In genomic region chr16:50756696-50757095, GRCm38 (mm10) we compare ENCODE assay signal across 9 mouse cellular contexts.
DNase-seq lines count a peak whose midpoint lies in the region; ATAC-seq and TF ChIP-seq lines count a peak whose summit lies in the region.
"Had no signal": no experiment of that assay in that cellular context is flagged by ENCODE, and none has a peak within 500 bp of the region (broad histone marks: within the 10 kb centered on the region; RNA-seq: fewer than 3 reads in every experiment).

No protein-coding gene starts in this region.

- no peaks in the 10 kb centered on the region for H3K9me3 ChIP-seq in heart, embryonic 11.5 days (replicated peaks; ENCODE audit: control insufficient read depth, low read length)
- H3K9me3 ChIP-seq: embryonic facial prominence, embryonic 13.5 days had no signal

- peaks cover 12% of the 10 kb centered on the region for H3K4me1 ChIP-seq in heart, embryonic 11.5 days (ENCODE audit: control insufficient read depth, insufficient read depth, low read length)
- no peaks in the 10 kb centered on the region for H3K4me1 ChIP-seq in bone marrow, adult 2 months (ENCODE audit: control insufficient read depth, insufficient read depth, low read length)

- no peaks in the 10 kb centered on the region for H3K36me3 ChIP-seq in heart, embryonic 11.5 days (ENCODE audit: control insufficient read depth, insufficient read depth, low read length)
- H3K36me3 ChIP-seq: embryonic facial prominence, embryonic 13.5 days had no signal

- DNase-seq in heart, postnatal 14 days, result peak; percentile 62 to 64
- peak; percentile 54 for DNase-seq in naive thymus-derived CD4-positive, alpha-beta T cell, adult 2 months (ENCODE audit: low read depth)
- no peak for DNase-seq in layer of hippocampus, postnatal 10 days (ENCODE audit: low spot score in 2 of 2)

- intact Hi-C loops in heart, postnatal 14 days (cut with DNase I), result loop anchor here (1.0 kb wide), 1 partner anchor 502 kb away; no protein-coding TSS in a partner anchor

- TF ChIP-seq POLR2A in bone marrow, adult 2 months (IDR thresholded peaks at IDR 0.05; ENCODE audit: borderline replicate concordance, control insufficient read depth, low read depth, low read length), result no peak

- no peak for ATAC-seq in heart, embryonic 11.5 days (replicated peaks; ENCODE audit: insufficient number of reproducible peaks, low FRiP score, low TSS enrichment)
- ATAC-seq in CD4-positive, CD25-positive, alpha-beta regulatory T cell, adult 4 months, result peak; percentile 66
- ATAC-seq in inflammation-experienced regulatory T-cells, adult 6 months, result peak; percentile 67
- no peak for ATAC-seq in cerebellum, adult (ENCODE audit: insufficient number of reproducible peaks, low FRiP score, low TSS enrichment)

- peak; percentile 68 for TF ChIP-seq CTCF in bone marrow, adult 2 months (IDR thresholded peaks at IDR 0.05; ENCODE audit: control insufficient read depth, insufficient read depth, low read length)

- no peak overlapping the region for H3K9ac ChIP-seq in heart, embryonic 11.5 days (ENCODE audit: low read depth, low read length)
- H3K9ac ChIP-seq: embryonic facial prominence, embryonic 13.5 days had no signal

- no peak overlapping the region for H3K4me3 ChIP-seq in heart, embryonic 11.5 days (ENCODE audit: low read depth, low read length)
- H3K4me3 ChIP-seq in bone marrow, adult 2 months (replicated peaks; ENCODE audit: control insufficient read depth, low read depth, low read length), result no peak overlapping the region
- H3K4me3 ChIP-seq: embryonic facial prominence, embryonic 13.5 days had no signal

- H3K27me3 ChIP-seq in heart, embryonic 11.5 days (ENCODE audit: control insufficient read depth, insufficient read depth, low read length), result no peaks in the 10 kb centered on the region
- H3K27me3 ChIP-seq: embryonic facial prominence, embryonic 13.5 days had no signal

- WGBS in heart, embryonic 11.5 days (ENCODE audit: insufficient replicate concordance), result 44% methylated on average over 4 of the region's 4 CpGs
- 48% methylated on average over 4 of the region's 4 CpGs for WGBS in bone marrow, adult 2 months

- H3K27ac ChIP-seq in heart, embryonic 11.5 days (ENCODE audit: low read depth, low read length), result no peak overlapping the region
- no peak overlapping the region for H3K27ac ChIP-seq in bone marrow, adult 2 months (ENCODE audit: control insufficient read depth, insufficient read depth, low read depth, low read length, poor library complexity)
- H3K27ac ChIP-seq: embryonic facial prominence, embryonic 13.5 days had no signal

- no peak overlapping the region for H3K4me2 ChIP-seq in heart, embryonic 11.5 days
- H3K4me2 ChIP-seq: embryonic facial prominence, embryonic 13.5 days had no signal

Comparison
In these comparisons a context has a peak if more than half of its experiments do, and no peak if none do; other contexts are left out.
1. DNase-seq: peak in heart, postnatal 14 days (2 of 2) and naive thymus-derived CD4-positive, alpha-beta T cell, adult 2 months (single experiment); none in layer of hippocampus, postnatal 10 days (0 of 2).
2. ATAC-seq: peak in CD4-positive, CD25-positive, alpha-beta regulatory T cell, adult 4 months (single experiment) and inflammation-experienced regulatory T-cells, adult 6 months (single experiment); none in heart, embryonic 11.5 days (single experiment) and cerebellum, adult (single experiment).